Mouse (Mus musculus): ENCODE data around the gene Exosc3.

Gene Exosc3

DNA sequence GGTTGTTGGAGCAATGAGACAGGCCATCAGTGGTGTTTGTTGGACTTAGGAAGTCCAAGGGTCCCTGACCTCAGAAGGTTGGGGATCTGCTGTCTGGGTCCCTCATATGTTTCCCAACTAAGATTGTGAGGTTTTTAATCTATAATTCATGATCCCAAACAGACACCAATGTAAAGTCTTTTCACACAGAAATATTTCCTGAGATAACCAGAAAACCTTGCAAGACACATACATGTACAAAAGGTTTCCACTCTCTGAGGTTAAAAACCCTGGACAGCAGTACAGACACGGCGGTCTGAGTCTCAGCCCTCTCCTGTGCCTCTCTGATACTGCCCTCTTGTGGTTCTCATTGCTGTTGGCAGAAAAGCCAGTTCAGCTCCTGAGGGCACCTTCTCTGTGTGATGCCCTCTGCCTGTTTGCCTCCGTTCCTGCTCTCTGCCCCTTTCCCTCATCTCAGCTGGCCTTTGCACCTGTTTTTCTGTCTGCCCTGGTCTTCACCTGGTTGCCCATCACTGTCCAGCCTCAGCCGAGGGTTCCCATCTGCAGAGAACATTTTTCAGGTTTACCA is 62.5 kb downstream of the Exosc3 start:
- DNase-seq (ENCODE audit: low read depth, low spot score), result peak; percentile 49

DNA sequence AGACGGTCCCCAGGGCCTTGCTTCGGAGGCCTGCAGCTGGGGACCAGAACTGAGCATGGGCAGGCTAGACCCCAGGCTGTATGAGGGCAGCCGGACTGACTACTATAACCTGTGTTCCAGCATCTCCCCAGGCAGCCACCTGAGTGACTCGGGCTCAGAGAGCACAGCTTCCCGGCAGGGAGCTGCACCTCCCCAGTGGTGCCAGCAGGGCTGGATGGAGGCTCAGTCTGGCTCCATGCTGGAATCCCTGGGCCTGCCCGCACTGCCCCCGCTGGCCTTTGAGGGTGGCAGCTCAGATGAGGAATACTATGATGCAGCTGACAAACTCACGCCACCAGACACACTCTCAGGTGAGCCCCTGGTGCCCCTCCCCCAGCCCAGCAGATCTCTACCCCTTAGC is 63.2 kb downstream of the Exosc3 start:
- no peak for DNase-seq (ENCODE audit: low read depth, low spot score)

DNA sequence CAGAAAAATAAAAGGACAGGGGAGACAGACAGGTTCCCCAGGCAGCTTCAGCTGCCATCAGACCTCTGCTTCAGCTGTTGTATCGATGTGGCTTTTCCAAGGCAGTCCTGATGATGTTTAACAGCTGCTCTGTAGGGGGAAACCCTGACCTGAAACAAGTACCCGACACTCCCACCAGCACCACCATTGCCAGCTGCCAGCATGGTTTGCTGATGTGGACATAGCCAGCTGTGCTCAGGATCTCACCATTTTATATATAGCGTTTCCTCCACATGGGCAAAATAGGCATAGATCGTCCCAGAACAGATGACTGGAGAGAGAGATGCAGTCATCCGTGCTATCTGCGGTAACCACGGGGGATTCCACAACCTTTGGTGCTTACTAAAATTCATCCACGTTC is 66.8 kb downstream of the Exosc3 start:
- DNase-seq (ENCODE audit: low read depth, low spot score), result no peak

DNA sequence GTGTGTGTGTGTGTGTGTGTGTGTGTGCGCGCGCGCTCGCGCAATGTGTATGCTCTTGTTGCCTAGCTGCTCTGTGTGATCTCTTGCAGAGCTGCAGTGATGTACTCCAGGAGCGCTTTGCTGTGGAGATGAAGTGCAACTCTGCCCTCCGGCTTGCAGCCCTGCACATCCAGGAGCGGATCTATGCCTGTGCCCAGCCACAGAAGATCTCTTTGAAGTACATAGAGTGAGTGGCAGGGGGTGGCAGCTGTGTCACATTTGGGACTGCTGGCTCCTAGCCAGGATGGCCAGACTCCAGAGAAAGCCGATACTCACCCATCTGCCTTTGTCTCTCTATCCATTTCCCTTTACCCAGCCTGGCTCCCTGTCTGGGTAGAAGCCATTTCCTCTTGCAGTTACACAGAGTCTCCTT is 71.5 kb downstream of the Exosc3 start:
- DNase-seq (ENCODE audit: low read depth, low spot score), result no peak

DNA sequence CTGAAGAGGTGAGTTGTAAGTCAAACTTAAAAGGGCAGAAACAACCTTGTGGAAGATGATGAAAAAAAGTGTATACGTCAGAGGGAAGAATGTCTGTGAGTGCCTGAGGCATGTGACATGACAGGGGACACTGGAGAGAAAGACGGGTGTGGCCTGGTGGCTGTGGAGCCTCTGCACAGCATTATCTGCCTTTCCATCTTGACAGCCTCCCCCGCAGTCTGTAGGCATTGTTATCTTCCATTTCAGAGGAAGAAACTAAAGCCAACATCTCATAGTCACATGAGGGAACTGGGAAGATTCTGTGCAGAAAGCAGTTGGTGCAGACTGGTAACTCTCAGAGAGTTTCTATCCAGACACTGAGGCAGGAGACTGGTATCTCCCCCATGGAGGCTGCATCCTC is 74.6 kb downstream of the Exosc3 start:
- DNase-seq (ENCODE audit: low read depth, low spot score), result peak; percentile 50
